Mouse (Mus musculus) cortical plate, adult 2 months (tissue): Measurements from ENCODE around the gene Abcc5.

ENCODE experiments used
- CTCF ChIP-seq: fragments of 200-500 bp; IDR thresholded peaks from 2 replicates; pipeline ENCODE4 v1.5.1; 2011; ENCODE audit warnings: mild to moderate bottlenecking, control low read depth, low read length; ENCODE audit not compliant: insufficient read depth; ENCODE audit errors: extremely low read depth
- POLR2A ChIP-seq: fragments of 200-500 bp; IDR thresholded peaks from 2 replicates; pipeline ENCODE4 v1.6.1; 2011; ENCODE audit warnings: mild to moderate bottlenecking, low read length, control low read depth; ENCODE audit not compliant: insufficient read depth; ENCODE audit errors: extremely low read depth

GRCm38 (mm10) chr16:20396851-20397250, 29.3 kb downstream of the Abcc5 start:
- TF ChIP-seq POLR2A (no peak), CTCF (no peak)
